Mouse (Mus musculus): Measurements from ENCODE around the gene Cdk15.

Gene Cdk15

DNA sequence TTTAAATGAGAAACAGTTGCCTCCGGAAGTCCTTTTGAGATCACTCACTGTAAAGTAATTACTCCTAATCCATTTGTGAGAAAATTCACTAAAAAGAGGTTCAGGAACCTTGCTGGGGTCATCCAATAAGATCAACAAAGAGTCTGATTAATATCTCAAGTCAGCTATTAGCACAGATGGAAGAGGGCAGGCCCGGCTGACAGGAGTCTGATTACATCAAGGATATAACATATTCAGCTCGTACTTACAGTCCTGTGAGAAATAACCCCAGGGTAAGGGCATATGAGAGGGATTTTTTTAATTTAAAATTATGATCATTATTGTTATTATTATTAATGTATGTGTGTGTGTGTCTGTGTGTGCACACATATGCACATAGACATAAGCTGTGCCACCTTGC is 15.5 kb downstream of the Cdk15 start:
- in situ Hi-C loops (cut with MboI) = no loop called here

DNA sequence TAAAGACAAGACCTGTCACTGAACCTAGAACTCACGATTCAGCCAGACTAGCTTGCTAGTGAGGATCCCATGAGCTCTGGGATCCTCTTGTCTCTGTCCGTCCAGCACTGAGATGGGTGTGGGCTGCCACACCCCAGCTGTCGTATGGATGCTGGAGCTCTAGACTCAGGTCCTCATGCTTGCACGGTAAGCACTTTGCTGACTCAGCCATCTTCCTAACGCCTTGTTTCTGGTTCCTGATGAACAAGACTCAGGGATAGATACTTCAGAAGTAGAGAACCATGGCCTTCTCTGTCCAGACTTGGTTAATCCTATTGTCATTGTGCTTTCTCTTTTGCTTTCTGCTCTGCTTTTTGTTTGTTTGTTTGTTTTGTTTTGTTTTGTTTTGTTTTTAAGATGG is 29.2 kb downstream of the Cdk15 start:
- in situ Hi-C loops (cut with MboI) = no loop called here

DNA sequence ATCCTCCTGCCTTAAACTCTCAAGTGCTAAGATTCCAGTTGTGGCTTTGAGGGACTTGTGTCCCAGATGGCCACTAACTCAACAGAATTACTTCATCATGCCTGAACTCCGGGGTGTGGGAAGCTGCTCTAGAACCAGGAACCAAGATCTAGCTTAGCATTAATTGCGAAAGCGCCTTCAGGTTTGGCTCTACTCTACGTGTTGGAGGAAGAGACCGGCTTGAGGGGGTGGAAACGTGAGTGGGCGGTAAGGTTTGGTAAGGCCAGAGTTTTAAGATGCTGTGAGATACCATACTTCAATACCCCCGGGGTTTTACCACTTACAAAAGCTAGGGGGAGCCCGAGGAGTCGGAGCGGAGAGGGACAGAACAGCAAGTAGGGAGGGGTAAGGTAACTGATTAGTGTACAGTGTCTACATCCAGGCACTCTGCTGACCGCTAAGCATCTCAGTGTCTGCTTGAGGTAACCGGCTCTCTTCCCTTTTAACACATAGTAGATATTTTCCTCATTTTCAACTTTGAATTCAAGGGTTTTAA is 29.7 kb downstream of the Cdk15 start:
- in situ Hi-C loops (cut with MboI) = no loop called here

DNA sequence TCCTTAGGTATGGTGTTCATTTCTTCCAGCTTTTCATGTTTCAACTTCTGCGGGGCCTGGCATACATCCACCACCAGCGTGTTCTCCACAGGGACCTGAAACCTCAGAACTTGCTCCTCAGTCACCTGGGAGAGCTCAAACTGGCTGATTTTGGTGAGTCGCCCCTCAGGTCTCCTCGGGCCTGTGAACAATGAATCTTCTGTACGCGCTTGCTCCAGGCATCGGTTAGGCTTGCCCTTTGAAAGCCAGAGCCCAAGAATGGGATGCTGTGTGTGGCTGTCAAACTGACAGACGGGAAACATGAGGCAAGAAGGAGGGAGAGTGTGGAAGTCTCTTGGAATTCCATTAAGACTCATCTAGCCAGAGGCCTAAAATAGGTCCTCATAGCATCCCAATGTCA is 31.0 kb downstream of the Cdk15 start:
- in situ Hi-C loops (cut with MboI) = no loop called here

DNA sequence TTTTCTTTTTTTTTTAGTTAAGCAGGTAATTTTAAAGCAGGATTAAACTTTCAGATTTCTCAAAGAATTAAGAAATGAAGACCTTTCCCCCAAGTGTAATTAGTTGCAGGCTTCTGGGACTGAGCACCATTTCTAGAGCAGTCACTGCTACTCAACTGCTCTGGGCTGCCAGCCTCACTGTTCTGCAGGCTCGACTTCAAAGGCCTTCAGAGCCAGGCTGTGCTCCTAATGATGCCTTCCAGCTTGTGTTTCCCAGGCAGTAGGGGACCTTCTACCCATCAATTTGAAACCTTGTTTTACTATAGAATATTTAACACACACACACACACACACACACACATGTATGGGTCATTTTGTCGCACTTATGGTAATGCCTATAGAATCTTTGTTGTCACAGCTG is 34.9 kb downstream of the Cdk15 start:
- in situ Hi-C loops (cut with MboI) = no loop called here

DNA sequence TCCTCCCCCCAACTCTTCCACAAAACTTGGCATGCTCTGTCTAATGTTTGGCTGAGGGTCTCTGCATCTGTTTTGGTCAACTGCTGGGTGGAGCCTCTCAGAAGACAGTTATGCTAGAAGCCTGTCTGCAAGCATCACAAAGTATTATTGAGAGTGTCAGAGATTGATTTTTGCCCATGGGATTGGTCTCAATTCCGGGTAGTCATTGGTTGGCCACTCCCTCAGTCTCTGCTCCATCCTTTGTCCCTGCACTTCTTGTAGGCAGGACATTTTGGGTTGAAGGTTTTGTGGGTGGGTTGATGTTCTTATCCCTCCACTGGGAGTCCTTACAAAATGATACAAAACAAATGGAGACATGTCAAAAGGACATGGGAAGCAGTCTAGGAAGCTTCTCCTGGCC is 39.1 kb downstream of the Cdk15 start:
- in situ Hi-C loops (cut with MboI) = no loop called here

DNA sequence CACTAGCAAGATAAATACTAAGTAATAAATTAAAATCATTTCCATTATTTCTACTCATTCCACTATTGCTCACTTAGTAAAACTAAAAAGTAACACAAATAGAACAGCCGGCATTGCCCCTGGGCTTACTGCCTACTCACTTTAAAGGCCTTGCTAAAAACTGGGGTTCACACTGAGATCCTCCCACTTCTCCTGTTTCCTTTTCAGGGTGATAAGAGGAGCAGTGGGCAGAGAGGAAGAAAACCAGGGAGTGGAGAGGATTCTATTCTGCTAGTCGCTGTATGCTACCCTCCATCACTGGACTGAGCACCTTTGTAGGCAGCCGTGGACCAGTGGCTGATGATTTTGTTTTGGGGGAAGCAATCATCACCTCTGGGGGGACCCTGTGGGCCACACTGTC is 40.5 kb downstream of the Cdk15 start:
- in situ Hi-C loops (cut with MboI) = no loop called here

DNA sequence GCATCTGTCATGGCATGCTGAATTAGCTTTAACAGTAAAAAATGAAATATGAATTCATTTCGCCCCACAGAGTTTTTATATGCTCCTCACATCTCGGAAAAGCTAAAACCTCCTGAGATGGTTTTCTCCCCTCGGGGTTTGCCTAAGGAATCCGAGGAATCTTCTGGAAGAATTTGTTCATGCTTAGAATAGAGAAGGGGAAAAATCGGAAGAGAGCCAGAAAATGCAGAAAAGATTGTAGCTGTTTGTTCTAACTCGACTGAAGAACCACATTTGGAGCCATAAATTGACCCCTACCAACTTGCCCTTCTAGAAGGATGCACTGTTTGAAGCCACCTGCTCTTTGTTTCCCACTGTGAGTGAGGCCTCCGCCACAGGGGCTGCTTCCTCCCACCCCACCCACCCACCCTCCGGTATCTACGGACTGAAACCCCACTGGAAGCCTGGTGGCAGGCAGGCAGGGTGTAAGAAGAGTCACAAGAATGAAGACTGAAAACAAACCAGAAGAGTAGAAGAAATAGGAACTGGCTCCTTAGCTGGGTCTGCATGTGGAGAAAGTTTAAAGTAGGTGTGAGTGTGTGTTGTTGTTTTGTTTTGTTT is 41.9 kb downstream of the Cdk15 start:
- in situ Hi-C loops (cut with MboI) = no loop called here

DNA sequence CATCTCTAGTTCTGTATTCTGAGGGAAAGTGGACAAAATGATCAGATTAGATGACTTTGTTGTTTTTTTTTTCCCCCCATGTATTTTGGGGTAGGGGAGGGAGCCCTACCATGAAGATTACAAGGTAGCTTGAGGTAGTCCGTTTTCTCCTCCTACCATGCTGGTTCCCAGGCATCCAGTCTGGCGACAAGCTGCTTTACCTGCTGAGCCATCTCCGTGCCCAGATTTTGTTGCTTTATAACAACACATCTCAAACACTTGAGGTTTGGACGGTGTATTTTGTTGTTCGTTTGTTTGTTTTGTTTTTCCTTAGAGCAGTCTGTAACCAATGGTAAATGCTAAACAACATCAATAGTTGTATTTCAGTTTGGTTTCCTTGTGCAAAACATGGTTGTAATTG is 50.6 kb downstream of the Cdk15 start:
- in situ Hi-C loops (cut with MboI) = no loop called here

DNA sequence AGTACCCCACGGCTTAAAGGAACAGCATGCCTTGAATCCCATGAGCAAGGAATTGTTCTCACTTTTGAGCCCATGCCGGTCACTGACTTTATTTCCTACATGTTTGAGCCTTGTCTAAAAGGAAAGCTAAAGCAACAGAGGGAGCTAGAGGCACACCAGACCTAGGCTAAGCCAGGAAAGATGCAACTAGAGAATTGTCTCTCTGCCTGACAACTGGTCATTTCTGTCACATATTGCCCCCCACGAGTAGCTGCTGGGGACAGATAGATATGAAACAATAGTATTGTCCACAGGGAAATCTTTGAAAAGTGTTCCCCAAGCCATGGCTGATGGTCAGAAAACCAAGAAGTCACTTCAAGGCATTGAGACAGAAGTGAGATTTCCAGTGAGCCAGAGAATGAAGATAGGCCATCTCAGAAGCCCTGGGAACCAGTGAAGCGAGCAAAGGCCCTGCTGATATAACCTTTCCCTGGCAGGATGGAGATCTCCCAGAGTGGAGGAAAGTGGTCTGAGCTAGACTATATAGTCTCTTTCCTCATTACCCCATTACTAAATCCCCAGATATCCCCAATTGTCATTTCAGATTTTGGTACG is 54.7 kb downstream of the Cdk15 start:
- in situ Hi-C loops (cut with MboI) = no loop called here

DNA sequence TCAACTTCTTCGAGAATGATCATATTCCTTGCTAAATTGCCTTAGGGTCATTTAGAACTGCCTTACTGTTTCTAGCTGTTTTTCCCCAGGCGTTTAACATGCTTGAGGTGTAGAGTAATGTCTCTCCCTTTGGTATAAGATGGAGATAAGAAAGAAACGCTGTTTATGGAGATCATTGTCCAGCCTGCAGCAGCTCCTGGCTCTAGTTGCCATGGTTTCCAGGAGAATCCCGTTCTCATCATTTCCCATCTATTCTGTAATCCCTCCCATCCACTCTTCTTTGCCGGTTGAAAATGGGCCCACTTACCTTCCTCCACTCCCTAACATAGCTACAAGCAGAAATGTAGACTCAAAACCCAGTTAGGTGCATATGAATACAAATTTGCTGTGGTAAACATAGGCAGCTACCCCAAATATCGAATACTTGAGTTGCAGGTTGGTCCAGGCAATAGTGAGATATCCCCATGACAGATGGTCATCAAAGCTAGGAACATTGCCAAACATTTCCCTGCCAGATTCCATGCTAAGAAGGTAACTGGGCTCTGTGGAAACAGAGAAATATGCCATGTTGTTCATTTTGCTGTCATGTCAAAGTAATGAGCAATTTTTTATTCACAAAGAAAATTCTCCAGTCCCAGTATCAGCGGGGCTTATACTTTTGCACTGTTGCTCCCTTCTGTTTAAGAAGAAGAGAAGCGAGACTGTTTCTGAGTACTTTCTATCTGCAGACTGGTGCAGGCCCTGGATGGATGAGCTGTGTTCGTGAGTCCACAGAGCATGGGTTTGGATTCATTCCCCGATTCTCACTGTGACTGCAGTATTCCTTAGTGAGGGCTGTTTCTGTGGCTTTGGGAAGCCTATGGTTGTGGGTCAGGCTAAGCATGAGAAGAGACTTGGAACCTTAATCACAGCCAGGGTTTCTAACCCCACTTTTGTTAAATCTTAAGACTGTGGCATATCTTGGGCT is 55.8 kb downstream of the Cdk15 start:
- in situ Hi-C loops (cut with MboI) = no loop called here

DNA sequence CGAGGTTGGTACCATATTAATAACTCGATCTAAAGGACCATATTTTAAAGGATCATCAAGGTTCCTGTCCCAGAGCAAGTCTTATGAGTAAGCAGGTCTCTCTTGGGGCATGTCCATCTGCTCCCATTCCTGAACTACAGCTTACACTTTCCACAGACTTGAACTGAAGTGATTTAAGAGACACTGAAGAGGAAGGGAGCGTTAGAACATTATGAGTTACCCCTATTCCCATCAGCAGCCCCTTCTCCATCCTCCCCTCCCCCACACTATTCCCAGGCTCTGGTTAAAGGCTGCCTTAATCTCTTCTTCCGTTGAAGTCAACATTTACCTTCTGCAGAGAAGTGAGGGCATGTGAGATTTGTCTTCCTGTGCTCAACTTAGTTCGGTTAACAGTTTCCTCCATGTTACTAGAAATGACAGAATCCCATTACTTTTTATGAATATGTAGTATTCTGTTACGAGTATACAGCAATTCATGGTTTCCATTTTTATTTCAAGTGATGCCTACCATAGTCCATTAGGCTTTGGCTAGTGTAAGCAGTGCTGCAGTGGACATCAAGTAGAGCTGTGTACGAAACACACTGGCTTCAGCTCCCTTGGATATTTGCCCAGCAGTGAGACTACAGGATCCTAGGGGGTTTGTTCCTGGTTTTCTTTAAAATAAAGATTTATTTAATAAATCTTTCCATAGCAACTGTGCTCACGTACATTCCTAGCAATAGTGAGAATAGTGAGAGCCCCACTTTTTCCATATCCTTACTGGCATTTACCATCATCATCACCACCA is 56.6 kb downstream of the Cdk15 start:
- in situ Hi-C loops (cut with MboI) = no loop called here

DNA sequence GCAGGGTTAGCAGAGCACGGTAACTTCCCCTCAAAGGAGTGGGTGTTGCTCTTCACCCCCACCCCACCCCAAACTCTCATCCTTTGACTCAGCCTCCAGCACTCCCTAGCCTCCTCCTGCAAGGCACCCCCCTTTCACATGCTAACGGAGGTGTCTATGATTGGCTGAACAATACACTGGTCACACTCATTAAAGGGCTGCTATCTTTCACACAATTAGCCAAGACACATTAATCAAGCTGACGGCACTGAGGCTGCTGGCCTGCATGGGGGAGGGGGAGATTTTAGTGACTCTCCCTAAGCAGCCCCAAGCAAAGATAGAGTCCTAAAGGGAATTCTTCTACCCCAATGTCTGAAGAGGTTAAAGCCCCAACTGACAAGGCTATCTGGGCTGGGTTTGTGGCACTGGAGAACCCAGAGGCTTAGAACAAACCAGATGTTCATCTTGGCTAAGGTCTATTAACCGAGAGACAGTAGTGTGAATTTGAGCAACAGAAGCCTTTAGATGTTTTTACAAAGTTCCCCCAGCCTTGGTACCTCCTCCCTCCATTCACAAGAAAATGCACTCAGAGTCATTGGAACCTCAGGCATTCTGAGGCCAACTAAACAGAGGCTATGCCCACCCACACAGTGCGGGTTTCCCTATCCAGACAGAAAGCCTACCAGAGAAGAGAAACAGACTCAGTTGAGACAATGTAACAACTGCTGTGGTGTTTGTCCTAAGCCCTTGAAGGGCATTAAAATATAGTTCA is 58.5 kb downstream of the Cdk15 start:
- in situ Hi-C loops (cut with MboI) = no loop called here

DNA sequence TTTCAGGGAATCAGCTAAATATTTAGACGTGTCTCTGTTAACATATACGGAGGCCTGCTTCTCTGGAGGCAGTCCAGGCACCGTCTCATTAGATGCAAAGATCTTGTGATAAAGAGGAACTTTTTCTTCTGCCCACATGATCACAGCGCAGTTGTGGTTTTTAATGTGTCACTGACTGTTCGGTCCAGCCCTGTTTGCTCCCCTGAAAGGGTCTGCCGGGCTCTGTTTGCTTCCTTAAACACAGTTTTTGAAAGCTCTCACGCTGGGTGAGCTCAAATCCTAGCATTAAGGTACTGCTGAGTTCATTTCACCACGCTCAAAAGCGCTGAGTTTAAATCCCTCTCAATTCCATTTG is 59.3 kb downstream of the Cdk15 start:
- in situ Hi-C loops (cut with MboI) = no loop called here

DNA sequence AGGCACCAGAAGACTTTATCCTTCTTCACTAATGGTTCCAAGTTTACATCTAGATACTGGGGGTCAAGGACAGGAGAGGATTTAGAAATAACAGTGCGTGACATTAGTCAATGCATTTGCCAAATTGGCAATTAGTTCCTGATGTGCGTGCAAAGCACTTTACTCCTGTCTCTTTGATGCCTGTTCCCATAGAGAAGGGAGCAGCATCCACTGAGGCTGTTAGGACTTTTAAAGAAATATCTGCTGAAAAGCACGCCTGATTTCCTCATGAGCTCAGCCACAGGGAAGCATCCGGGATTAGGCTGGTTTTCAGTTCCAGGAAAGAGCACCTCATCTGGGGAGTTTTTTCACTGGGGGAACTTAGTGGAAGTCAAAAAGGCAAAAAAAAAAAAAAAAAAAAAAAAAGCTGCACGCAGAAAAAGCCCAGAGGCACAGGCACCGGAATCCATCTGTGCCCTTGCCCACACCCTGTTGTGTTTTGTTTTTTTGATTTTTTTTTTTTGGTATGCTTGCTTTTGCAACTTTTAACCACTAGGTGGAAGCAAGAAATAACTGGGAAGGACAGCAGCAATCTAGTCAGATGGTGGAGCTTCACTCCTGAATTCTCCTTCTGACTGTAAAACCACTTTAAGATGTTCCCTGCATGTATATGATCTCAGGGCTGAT is 59.8 kb downstream of the Cdk15 start:
- in situ Hi-C loops (cut with MboI) = no loop called here

DNA sequence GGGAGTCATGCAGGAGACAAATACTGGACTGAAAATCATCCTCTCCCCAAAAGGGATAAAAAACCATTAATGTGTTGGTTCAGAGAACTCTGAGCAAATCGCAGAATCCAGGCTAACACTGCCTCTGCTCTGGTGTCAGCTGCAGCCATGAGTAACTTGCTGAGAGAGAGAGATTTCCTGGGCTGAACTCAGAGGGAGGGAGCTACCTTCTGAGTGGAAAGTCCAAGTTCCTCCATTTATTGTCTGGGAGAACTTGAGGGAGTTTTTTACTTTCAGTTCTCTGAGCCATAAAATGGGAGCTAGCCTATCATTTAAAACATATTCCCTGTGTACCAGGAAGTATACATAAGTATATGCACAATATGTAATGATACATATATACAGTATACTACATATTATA is 60.7 kb downstream of the Cdk15 start:
- in situ Hi-C loops (cut with MboI) = no loop called here

DNA sequence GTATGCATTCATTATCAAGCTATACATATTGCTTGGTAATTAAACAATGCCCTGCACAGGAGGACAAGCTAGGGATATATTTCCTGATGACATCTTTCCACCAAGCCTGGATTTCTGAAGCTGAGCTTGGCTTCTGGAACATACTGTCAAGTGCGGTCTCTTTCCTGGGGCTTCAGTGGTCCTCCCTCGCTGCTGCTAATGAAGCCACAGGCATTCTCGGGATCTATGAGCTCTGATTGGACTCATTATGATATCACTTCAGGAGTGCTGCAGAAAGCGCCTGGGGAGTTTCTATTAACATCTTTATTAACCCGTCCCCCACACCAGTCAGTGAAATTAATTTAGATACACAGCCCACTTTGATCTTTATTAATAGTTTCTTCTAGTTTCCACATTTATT is 62.2 kb downstream of the Cdk15 start:
- in situ Hi-C loops (cut with MboI) = no loop called here

DNA sequence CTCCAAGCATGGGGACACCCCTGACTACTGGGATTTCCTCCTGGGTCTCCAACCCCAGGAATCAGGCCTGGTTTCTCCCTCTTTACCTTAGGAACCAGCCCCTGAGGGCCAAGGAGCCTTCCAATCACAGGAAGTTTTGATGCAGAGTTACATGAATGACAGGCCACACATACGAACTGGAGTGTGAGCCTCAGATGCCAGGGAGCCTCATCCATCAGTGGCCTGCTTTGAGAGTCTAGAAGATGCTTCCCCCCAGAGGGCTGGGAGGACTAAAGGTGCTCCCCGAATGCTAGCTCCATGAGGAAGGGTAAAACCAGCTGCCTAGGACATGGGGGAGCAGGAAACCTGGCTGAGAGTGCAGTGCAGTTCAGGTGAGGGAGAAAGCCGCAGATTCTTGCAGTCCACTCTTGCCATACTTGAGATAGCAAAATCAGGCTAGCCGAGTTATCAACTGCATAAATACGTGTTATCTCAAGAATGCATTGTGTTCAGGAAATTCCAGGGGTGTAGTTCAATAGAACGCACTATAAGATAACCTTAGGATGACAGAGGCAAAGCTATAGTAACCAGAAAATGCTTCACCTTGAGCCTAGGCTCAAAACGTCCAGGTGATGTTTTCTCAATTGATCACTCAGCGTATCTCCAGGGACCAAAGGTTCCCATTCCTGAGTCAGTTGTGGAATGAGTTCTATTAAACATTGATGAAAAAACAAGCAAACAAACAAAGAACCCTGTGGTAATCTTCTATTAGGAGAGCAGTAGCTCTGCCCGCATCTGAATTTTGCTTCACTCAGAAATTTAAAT is 64.6 kb downstream of the Cdk15 start:
- in situ Hi-C loops (cut with MboI) = no loop called here

DNA sequence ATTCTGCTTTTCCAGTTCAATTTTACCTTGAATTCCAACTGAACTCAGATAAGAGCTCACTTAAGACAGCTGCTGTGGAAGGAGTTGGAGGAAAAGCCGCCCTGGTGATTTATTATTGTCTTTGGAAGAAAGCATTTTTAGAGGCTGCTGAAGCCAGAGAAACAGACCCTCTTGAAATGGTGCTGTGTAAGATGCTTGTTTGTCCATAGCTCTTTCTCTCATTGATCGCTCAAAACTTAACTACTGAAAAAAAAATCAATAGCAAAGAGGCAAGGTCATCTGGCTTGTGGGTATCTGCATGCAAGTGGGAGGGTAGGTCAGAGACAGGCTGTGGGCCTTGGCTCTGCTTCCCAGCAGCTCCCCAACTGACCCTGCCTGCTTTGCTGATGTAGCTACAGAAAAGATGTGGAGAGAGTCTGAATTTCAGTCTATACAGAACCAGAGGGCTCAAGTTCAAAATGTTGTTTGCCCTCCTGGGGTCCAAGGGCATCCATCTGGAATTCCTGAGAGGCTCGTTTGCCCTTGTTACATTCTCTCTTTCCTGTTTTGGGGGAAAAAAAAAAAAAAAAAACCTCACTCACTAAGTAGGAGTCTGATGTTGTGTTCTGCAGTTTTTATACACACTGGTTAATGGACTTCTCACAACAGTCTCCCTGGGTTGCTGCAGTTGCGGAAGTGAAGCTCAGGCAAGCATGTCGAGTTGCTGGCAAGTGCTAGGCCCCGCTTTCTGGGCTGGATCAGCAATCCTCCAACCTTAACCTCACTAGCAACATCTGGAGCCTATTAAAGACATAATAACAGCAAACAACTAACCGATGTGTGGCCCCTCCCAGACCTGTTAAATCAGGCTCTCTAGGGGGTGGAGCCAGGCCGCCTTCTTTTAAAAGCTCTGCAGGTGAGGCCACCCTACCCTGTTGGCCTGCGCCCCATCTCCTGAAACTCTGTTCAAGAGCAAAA is 65.5 kb downstream of the Cdk15 start:
- in situ Hi-C loops (cut with MboI) = no loop called here

All from mature B cell (primary cell).